Mouse (Mus musculus) kidney, embryonic 16.5 days (tissue): ENCODE results near the gene Trp53. TPM values are rescaled to one million over a fixed set of nuclear protein-coding genes. Genes with fewer than 3 reads are reported as not detected.

ENCODE experiments used
- ATAC-seq: fragments of 200-750 bp; cut with Nextera tagmentation; 2 replicates; pipeline ENCODE4 v1.8.0; 2017; ENCODE audit warnings: moderate TSS enrichment; ENCODE audit not compliant: low FRiP score, low TSS enrichment
- H3K27ac ChIP-seq: fragments of 300-500 bp; sonication (generic); 2 replicates; pipeline ENCODE4 v1.5.1; 2014; ENCODE audit warnings: low read length
- H3K27me3 ChIP-seq: fragments of 300-500 bp; sonication (generic); 2 replicates; pipeline ENCODE4 v1.6.1; 2014; ENCODE audit warnings: low read length, control low read depth, mixed read lengths; ENCODE audit not compliant: insufficient read depth
- H3K36me3 ChIP-seq: fragments of 300-500 bp; sonication (generic); 2 replicates; pipeline ENCODE4 v1.6.1; 2014; ENCODE audit warnings: low read length, control low read depth, mixed read lengths; ENCODE audit not compliant: insufficient read depth
- H3K4me1 ChIP-seq: fragments of 300-500 bp; sonication (generic); 2 replicates; pipeline ENCODE4 v1.6.1; 2014; ENCODE audit warnings: low read length, control low read depth, mixed read lengths; ENCODE audit not compliant: insufficient read depth
- H3K4me2 ChIP-seq: fragments of 300-500 bp; sonication (generic); replicated peaks from 2 replicates; pipeline ENCODE4 v1.6.1; 2014; ENCODE audit warnings: low read depth, low read length
- H3K4me3 ChIP-seq: fragments of 300-500 bp; sonication (generic); 2 replicates; pipeline ENCODE4 v1.5.1; 2014; ENCODE audit warnings: mild to moderate bottlenecking, low read length
- H3K9ac ChIP-seq: fragments of 300-500 bp; sonication (generic); replicated peaks from 2 replicates; pipeline ENCODE4 v1.6.1; 2014; ENCODE audit warnings: low read length
- H3K9me3 ChIP-seq: fragments of 300-500 bp; sonication (generic); 2 replicates; pipeline ENCODE4 v1.6.1; 2016; ENCODE audit warnings: low read length, control low read depth
- WGBS: fragments of 180-500 bp; shearing (Covaris S2); extraction: QIAGEN DNeasy Blood & Tissue Kit; methylation state at CpG from one replicate; pipeline ENCODE4 v1.1.7; 2014; 5-methylcytosine and 5-hydroxymethylcytosine counted together
- polyA plus RNA-seq: library from polyadenylated mRNA; unstranded; fragments of >200 nt; fragmentation: Nextera tagmentation; extraction: Ambion mirVana; gene quantifications from 2 replicates; pipeline ENCODE4 v1.2.1, GENCODE M21; 2015

Trp53 gene
- polyA plus RNA-seq, 1 experiment from 2014 or later, result 191 TPM

- Histone ChIP-seq H3K4me3 (no peak within 1 kb of the TSS), H3K9me3 (no peaks in the 10 kb centered on the region), H3K36me3 (no peaks in the 10 kb centered on the region), H3K4me1 (peaks cover 24% of the 10 kb centered on the region), H3K9ac (no peak within 1 kb of the TSS; the same call in 1 of the 2 replicates), H3K27me3 (0 out of 2 replicates have a peak, but pooled peaks cover 3% of the 10 kb centered on the region), H3K4me2 (no peak within 1 kb of the TSS), H3K27ac (no peak within 1 kb of the TSS)
- no peak for ATAC-seq
- 36% methylated on average over 12 of the region's 12 CpGs for WGBS
Measured at GRCm38 (mm10) chr11:69549060-69549656, 31.0 kb upstream of the Trp53 start, which contains the start of gene Dnah2. Gene Dnah2, minus strand, starts transcription at chr11:69549110.

- no peak overlapping the region for H3K9ac ChIP-seq
- ATAC-seq, result no peak
- H3K27ac ChIP-seq, result no peak overlapping the region
- 0 out of 2 replicates have a peak, but pooled peaks cover 3% of the 10 kb centered on the region for H3K27me3 ChIP-seq
- peaks cover 18% of the 10 kb centered on the region for H3K4me1 ChIP-seq
- no peaks in the 10 kb centered on the region for H3K9me3 ChIP-seq
- no peak overlapping the region for H3K4me3 ChIP-seq
- H3K4me2 ChIP-seq, result no peak overlapping the region
- WGBS, result 73% methylated on average over 4 of the region's 4 CpGs
- H3K36me3 ChIP-seq, result no peaks in the 10 kb centered on the region
Measured at GRCm38 (mm10) chr11:69551310-69551709, 28.8 kb upstream of the Trp53 start.

- WGBS, result 29% methylated on average over 14 of the region's 14 CpGs
- H3K36me3 ChIP-seq, result no peaks in the 10 kb centered on the region
- 0 out of 2 replicates have a peak, but pooled peaks cover 3% of the 10 kb centered on the region for H3K27me3 ChIP-seq
- ATAC-seq, result no peak
- no peaks in the 10 kb centered on the region for H3K9me3 ChIP-seq
- H3K4me3 ChIP-seq, result no peak overlapping the region
- H3K9ac ChIP-seq, result no peak overlapping the region
- H3K4me2 ChIP-seq, result no peak overlapping the region
- H3K27ac ChIP-seq, result no peak overlapping the region
- peaks cover 9% of the 10 kb centered on the region; the same call in 1 of the 2 replicates for H3K4me1 ChIP-seq
Measured at GRCm38 (mm10) chr11:69552622-69553340, 27.4 kb upstream of the Trp53 start.

GRCm38 (mm10) chr11:69553341-69553721, 26.8 kb upstream of the Trp53 start:
- 16% methylated on average over 2 of the region's 2 CpGs for WGBS
- Histone ChIP-seq H3K27me3 (no peaks in the 10 kb centered on the region), H3K9me3 (no peaks in the 10 kb centered on the region), H3K27ac (no peak overlapping the region), H3K9ac (no peak overlapping the region), H3K4me3 (no peak overlapping the region), H3K36me3 (no peaks in the 10 kb centered on the region), H3K4me1 (peaks cover 9% of the 10 kb centered on the region; the same call in 1 of the 2 replicates), H3K4me2 (no peak overlapping the region)
- ATAC-seq, result no peak

- WGBS, result 80% methylated on average over 5 of the region's 5 CpGs
- Histone ChIP-seq H3K27ac (no peak overlapping the region), H3K4me2 (no peak overlapping the region), H3K9me3 (no peaks in the 10 kb centered on the region), H3K9ac (no peak overlapping the region), H3K36me3 (no peaks in the 10 kb centered on the region), H3K4me1 (peaks cover 15% of the 10 kb centered on the region), H3K4me3 (no peak overlapping the region), H3K27me3 (no peaks in the 10 kb centered on the region)
- no peak for ATAC-seq
Measured at GRCm38 (mm10) chr11:69554539-69555140, 25.5 kb upstream of the Trp53 start.

GRCm38 (mm10) chr11:69557381-69557958, 22.7 kb upstream of the Trp53 start:
- H3K27ac ChIP-seq, result no peak overlapping the region
- WGBS, result 36% methylated on average over 14 of the region's 14 CpGs
- ATAC-seq, result no peak
- no peak overlapping the region for H3K4me3 ChIP-seq
- H3K36me3 ChIP-seq, result peaks cover 5% of the 10 kb centered on the region
- H3K4me2 ChIP-seq, result no peak overlapping the region
- no peaks in the 10 kb centered on the region for H3K27me3 ChIP-seq
- no peak overlapping the region for H3K9ac ChIP-seq
- H3K4me1 ChIP-seq, result peaks cover 28% of the 10 kb centered on the region
- no peaks in the 10 kb centered on the region for H3K9me3 ChIP-seq

GRCm38 (mm10) chr11:69558756-69559155, 21.4 kb upstream of the Trp53 start:
- Histone ChIP-seq H3K9ac (no peak overlapping the region), H3K36me3 (peaks cover 12% of the 10 kb centered on the region), H3K4me2 (peak overlapping the region; percentile 99), H3K9me3 (no peaks in the 10 kb centered on the region), H3K4me3 (peak overlapping the region; percentile 68), H3K27me3 (no peaks in the 10 kb centered on the region), H3K27ac (no peak overlapping the region), H3K4me1 (peaks cover 28% of the 10 kb centered on the region)
- ATAC-seq, result no peak
- WGBS, result 15% methylated on average over 6 of the region's 6 CpGs

- WGBS, result 8% methylated on average over 5 of the region's 5 CpGs
- peak overlapping the region; percentile 68 for H3K4me3 ChIP-seq
- peaks cover 28% of the 10 kb centered on the region for H3K4me1 ChIP-seq
- H3K9ac ChIP-seq, result peak overlapping the region; percentile 82
- no peak overlapping the region for H3K27ac ChIP-seq
- H3K4me2 ChIP-seq, result peak overlapping the region; percentile 99
- no peak; the same call in 1 of the 2 replicates for ATAC-seq
- peaks cover 12% of the 10 kb centered on the region for H3K36me3 ChIP-seq
- H3K9me3 ChIP-seq, result no peaks in the 10 kb centered on the region
- no peaks in the 10 kb centered on the region for H3K27me3 ChIP-seq
Measured at GRCm38 (mm10) chr11:69559183-69559582, 21.0 kb upstream of the Trp53 start.

- ATAC-seq, result peak; percentile 69
Measured at GRCm38 (mm10) chr11:69559851-69560765, 20.1 kb upstream of the Trp53 start, which contains the start of gene Efnb3. Gene Efnb3, minus strand, starts transcription at chr11:69560205.

More at GRCm38 (mm10) chr11:69559851-69560765, 20.1 kb upstream of the Trp53 start, which contains the start of gene Efnb3:
- H3K4me1 ChIP-seq, result peaks cover 36% of the 10 kb centered on the region
- H3K9ac ChIP-seq, result peak within 1 kb of the TSS; percentile 82
- H3K4me2 ChIP-seq, result peak within 1 kb of the TSS; percentile 99
- H3K27me3 ChIP-seq, result no peaks in the 10 kb centered on the region
- no peaks in the 10 kb centered on the region for H3K9me3 ChIP-seq
- H3K27ac ChIP-seq, result 0 out of 2 replicates have a peak within 1 kb of the TSS, but pooled peaks have one; percentile 9
- peak within 1 kb of the TSS; percentile 68 for H3K4me3 ChIP-seq
- 2% methylated on average over 56 of the region's 59 CpGs for WGBS
- peaks cover 18% of the 10 kb centered on the region for H3K36me3 ChIP-seq
